20 mouse cellular contexts compared by ENCODE assay signal in genomic region chr4:132355403-132355802, GRCm38 (mm10). TPM values are rescaled to one million over a fixed set of nuclear protein-coding genes. Genes with fewer than 3 reads are reported as not detected.
DNase-seq lines count a peak whose midpoint lies in the region; ATAC-seq and TF ChIP-seq lines count a peak whose summit lies in the region.
"Had no signal": no experiment of that assay in that cellular context is flagged by ENCODE, and none has a peak within 500 bp of the region (broad histone marks: within the 10 kb centered on the region; RNA-seq: fewer than 3 reads in every experiment).

No protein-coding gene starts in this region.

- H3K36me3 ChIP-seq in testis, adult 2 months (ENCODE audit: control insufficient read depth, insufficient read depth, low read length): no peaks in the 10 kb centered on the region; the same call in 1 of the 2 replicates
- H3K36me3 ChIP-seq in liver, embryonic 15.5 days (replicated peaks): peaks cover 55% of the 10 kb centered on the region

- H3K4me2 ChIP-seq in liver, embryonic 15.5 days: no peak overlapping the region
- H3K4me2 ChIP-seq: embryonic facial prominence, embryonic 13.5 days; forebrain, embryonic 12.5 days had no signal

- no peaks in the 10 kb centered on the region for H3K9me3 ChIP-seq in liver, embryonic 15.5 days (replicated peaks)
- H3K9me3 ChIP-seq: embryonic facial prominence, embryonic 13.5 days; forebrain, embryonic 12.5 days; heart, embryonic 13.5 days had no signal

- no peak overlapping the region for H3K9ac ChIP-seq in liver, embryonic 15.5 days
- H3K9ac ChIP-seq: embryonic facial prominence, embryonic 13.5 days; forebrain, embryonic 12.5 days had no signal

- TF ChIP-seq CTCF in testis, adult 2 months (IDR thresholded peaks at IDR 0.05; ENCODE audit: control insufficient read depth, insufficient read depth, insufficient replicate concordance, low read depth, low read length): no peak

- peak overlapping the region; percentile 49 for H3K4me3 ChIP-seq in testis, adult 2 months (ENCODE audit: control insufficient read depth, low read depth, low read length)
- no peak overlapping the region for H3K4me3 ChIP-seq in liver, embryonic 15.5 days (replicated peaks)
- H3K4me3 ChIP-seq: embryonic facial prominence, embryonic 13.5 days; forebrain, embryonic 12.5 days; heart, embryonic 13.5 days had no signal

- no peak for ATAC-seq in liver, embryonic 15.5 days (ENCODE audit: insufficient read depth)
- ATAC-seq: forebrain, embryonic 16.5 days; hindbrain, embryonic 16.5 days; Patski had no signal

- H3K27ac ChIP-seq in testis, adult 2 months (ENCODE audit: control insufficient read depth, insufficient read depth, low read depth, low read length): 0 out of 2 replicates have a peak overlapping the region, but pooled peaks have one; percentile 8
- H3K27ac ChIP-seq in liver, embryonic 15.5 days (replicated peaks): peak overlapping the region; percentile 81
- H3K27ac ChIP-seq: embryonic facial prominence, embryonic 13.5 days; forebrain, embryonic 12.5 days; heart, embryonic 13.5 days had no signal

- WGBS in liver, embryonic 15.5 days (ENCODE audit: insufficient replicate concordance): 80% methylated on average over 3 of the region's 3 CpGs

- peaks cover 7% of the 10 kb centered on the region for H3K4me1 ChIP-seq in testis, adult 2 months (ENCODE audit: control insufficient read depth, insufficient read depth, low read length)
- peaks cover 60% of the 10 kb centered on the region for H3K4me1 ChIP-seq in liver, embryonic 15.5 days (replicated peaks)

- TF ChIP-seq POLR2A in testis, adult 2 months (IDR thresholded peaks at IDR 0.05; ENCODE audit: control insufficient read depth, low read depth, low read length): no peak

- no peaks in the 10 kb centered on the region for H3K27me3 ChIP-seq in testis, adult 2 months (ENCODE audit: control insufficient read depth, insufficient read depth, low read length)
- no peaks in the 10 kb centered on the region for H3K27me3 ChIP-seq in liver, embryonic 15.5 days
- H3K27me3 ChIP-seq: embryonic facial prominence, embryonic 13.5 days; forebrain, embryonic 12.5 days; heart, embryonic 13.5 days; Patski had no signal

- DNase-seq in adrenal gland, adult (ENCODE audit: inconsistent age in 2 of 2, low spot score in 1 of 2): peak; percentile 23 to 40
- no peak for DNase-seq in adrenal gland, adult 18-20 months (ENCODE audit: low spot score in 2 of 2)
- DNase-seq in testis, postnatal 10 days (ENCODE audit: low spot score): no peak
- no peak for DNase-seq in thymus, adult 18-20 months
- DNase-seq in right cerebral cortex, postnatal 10 days (ENCODE audit: low spot score in 2 of 2): no peak
- DNase-seq: adrenal gland, postnatal 10 days; cerebellum, adult 11-12 months; cerebellum, adult 9-11 months; cerebellum, postnatal 36 days; gastrocnemius, postnatal 25 days; heart, adult 11 months; heart, postnatal 36 days had no signal

RNA-seq across cellular contexts. Expression of gene Rcc1, which starts 2.0 kb away (rescaled TPM):
- 10 to 100 TPM; 15.4 to 15.6 TPM for total RNA-seq in adrenal gland, adult 18-20 months (2021)
- polyA plus RNA-seq in testis, adult 2 months (2012; rRNA removed): 179 and 185 TPM in 2 replicates
- polyA plus RNA-seq in liver, embryonic 15.5 days (2015; fragmentation: Nextera tagmentation; extraction: Ambion mirVana): 48.0 and 54.5 TPM in 2 replicates

RNA-seq across cellular contexts. Expression of gene Trnau1ap, which starts 26.1 kb away (rescaled TPM):
- 10 to 100 TPM; 27.1 to 32.9 TPM for total RNA-seq in adrenal gland, adult 18-20 months (2021)
- 5.1 and 6.0 TPM in 2 replicates for polyA plus RNA-seq in testis, adult 2 months (2012; rRNA removed)
- 28.7 and 34.2 TPM in 2 replicates for polyA plus RNA-seq in liver, embryonic 15.5 days (2015; fragmentation: Nextera tagmentation; extraction: Ambion mirVana)

RNA-seq across cellular contexts. Expression of gene Rab42, which starts 52.2 kb away (rescaled TPM):
- 1 to 10 TPM; 1.4 to 1.6 TPM for total RNA-seq in adrenal gland, adult 18-20 months (2021)
- polyA plus RNA-seq in testis, adult 2 months (2012; rRNA removed): 24.9 and 31.4 TPM in 2 replicates
- polyA plus RNA-seq in liver, embryonic 15.5 days (2015; fragmentation: Nextera tagmentation; extraction: Ambion mirVana): 0.52 and 0.54 TPM in 2 replicates
- polyA plus RNA-seq: Patski had no signal

Comparison
In these comparisons a context has a peak if more than half of its experiments do, and no peak if none do; other contexts are left out.
1. DNase-seq: peak in adrenal gland, adult (2 of 2); none in adrenal gland, adult 18-20 months (0 of 2), testis, postnatal 10 days (single experiment), thymus, adult 18-20 months (0 of 2) and right cerebral cortex, postnatal 10 days (0 of 2).
2. RNA of gene Rab42, which starts 52.2 kb away (polyA plus RNA-seq): 24.9 to 31.4 TPM in testis, adult 2 months; 0.52 to 0.54 TPM in liver, embryonic 15.5 days; every median in the first group is over 10 times any median in the second.